Mouse (Mus musculus) megakaryocyte, embryonic 14.5 days (primary cell): ENCODE results near the gene Tnxb.

Experiments used
- FLI1 ChIP-seq: IDR thresholded peaks from 2 replicates; pipeline ENCODE4 v1.6.1; 2012; ENCODE audit warnings: low read length, inconsistent platforms, mixed read lengths
- GATA1 ChIP-seq: IDR thresholded peaks from 3 replicates; pipeline ENCODE4 v1.6.1; 2012; ENCODE audit warnings: mixed read lengths, low read length, inconsistent platforms, borderline replicate concordance

- TF ChIP-seq GATA1 (no peak), FLI1 (no peak)
These were observed 6.3 kb downstream of the Tnxb start for GRCm38 (mm10) chr17:34676671-34677070.
